Mouse (Mus musculus) forebrain, embryonic 15.5 days (tissue): ENCODE measurements around the gene Fbxw16. TPM values are rescaled to one million over a fixed set of nuclear protein-coding genes. Genes with fewer than 3 reads are reported as not detected.
"Not testable (repeated sequence)": the region's sequence is repeated elsewhere in the genome, so short reads cannot be mapped to it uniquely, and the experiment has no call there.

Experiments used
- ATAC-seq: fragments of 200-750 bp; cut with Nextera tagmentation; replicated peaks from 2 replicates; pipeline ENCODE4 v1.8.0; 2017; ENCODE audit warnings: mild to moderate bottlenecking, moderate TSS enrichment, moderate library complexity
- H3K27ac ChIP-seq: fragments of 300-500 bp; sonication (generic); replicated peaks from 2 replicates; pipeline ENCODE4 v1.5.1; 2015; ENCODE audit warnings: mild to moderate bottlenecking, inconsistent platforms
- H3K27me3 ChIP-seq: fragments of 300-500 bp; sonication (generic); 2 replicates; pipeline ENCODE4 v1.6.1; 2015; ENCODE audit warnings: inconsistent platforms
- H3K36me3 ChIP-seq: fragments of 300-500 bp; sonication (generic); 2 replicates; pipeline ENCODE4 v1.6.1; 2015; ENCODE audit warnings: mild to moderate bottlenecking, inconsistent platforms
- H3K4me1 ChIP-seq: fragments of 300-500 bp; sonication (generic); 2 replicates; pipeline ENCODE4 v1.6.1; 2015; ENCODE audit warnings: inconsistent platforms
- H3K4me2 ChIP-seq: fragments of 300-500 bp; sonication (generic); replicated peaks from 2 replicates; pipeline ENCODE4 v1.6.1; 2015; ENCODE audit warnings: mild to moderate bottlenecking, inconsistent platforms
- H3K4me3 ChIP-seq: fragments of 300-500 bp; sonication (generic); 2 replicates; pipeline ENCODE4 v1.5.1; 2015; ENCODE audit warnings: mild to moderate bottlenecking, inconsistent platforms
- H3K9ac ChIP-seq: fragments of 300-500 bp; sonication (generic); replicated peaks from 2 replicates; pipeline ENCODE4 v1.6.1; 2015; ENCODE audit warnings: mild to moderate bottlenecking, inconsistent platforms
- H3K9me3 ChIP-seq: fragments of 300-500 bp; sonication (generic); 2 replicates; pipeline ENCODE4 v1.6.1; 2016; ENCODE audit warnings: inconsistent platforms
- WGBS: fragments of 180-500 bp; shearing (Covaris S2); methylation state at CpG from one replicate; pipeline ENCODE4 v1.1.7; 2015; ENCODE audit warnings: mixed read lengths; 5-methylcytosine and 5-hydroxymethylcytosine counted together
- polyA plus RNA-seq: library from polyadenylated mRNA; unstranded; fragments of >200 nt; fragmentation: Nextera tagmentation; extraction: Ambion mirVana; gene quantifications from 2 replicates; pipeline ENCODE4 v1.2.1, GENCODE M21; 2015

The Fbxw16 gene
- polyA plus RNA-seq: not detected in 2 replicates

DNA sequence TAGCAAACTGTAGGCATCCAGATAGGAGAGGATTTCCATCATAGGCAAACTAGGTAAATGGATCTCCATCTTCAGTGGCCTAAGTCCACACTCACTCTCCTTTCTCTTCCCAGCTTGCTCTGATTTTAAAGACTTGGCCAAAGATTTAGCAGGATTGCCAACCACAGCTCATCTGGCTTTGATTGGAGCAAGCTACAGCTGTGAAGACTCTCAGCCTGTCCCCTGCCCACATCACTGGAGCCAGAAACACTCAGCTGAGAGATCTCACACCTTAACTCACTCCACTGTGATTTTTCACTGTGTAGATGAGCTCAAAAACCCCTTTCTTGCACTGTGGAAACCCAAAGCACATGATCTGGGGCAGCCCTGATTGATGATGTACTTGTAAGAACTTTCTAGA is at the start of gene Fbxw16:
TSS of gene Fbxw16 (minus strand) at position 101 of the 400 bp plus-strand sequence.
- H3K4me2 ChIP-seq: no peak within 1 kb of the TSS
- no peak within 1 kb of the TSS for H3K27ac ChIP-seq
- H3K4me3 ChIP-seq: no peak within 1 kb of the TSS
- H3K27me3 ChIP-seq: no peaks in the 10 kb centered on the region
- ATAC-seq: no peak
- no peaks in the 10 kb centered on the region for H3K4me1 ChIP-seq
- H3K36me3 ChIP-seq: no peaks in the 10 kb centered on the region
- no peaks in the 10 kb centered on the region for H3K9me3 ChIP-seq
- no peak within 1 kb of the TSS for H3K9ac ChIP-seq

DNA sequence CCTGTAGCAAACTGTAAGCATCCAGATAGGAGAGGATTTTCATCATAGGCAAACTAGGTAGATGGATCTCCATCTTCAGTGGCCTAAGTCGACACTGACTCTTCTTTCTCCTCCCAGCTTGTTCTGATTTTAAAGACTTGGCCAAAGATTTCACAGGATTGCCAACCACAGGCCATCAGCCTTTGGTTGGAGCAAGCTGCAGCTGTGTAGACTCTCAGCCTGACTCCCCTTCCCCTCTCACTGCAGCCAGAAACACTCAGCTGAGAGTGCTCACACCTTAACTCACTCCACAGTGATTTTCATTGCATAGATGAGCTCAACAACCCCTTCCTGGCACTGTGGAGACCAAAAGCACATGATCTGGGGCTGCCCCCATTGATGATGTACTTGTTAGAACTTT is 46.8 kb upstream of the Fbxw16 start, which contains the start of gene Fbxw19:
TSS of gene Fbxw19 (minus strand) at position 101 of the 400 bp plus-strand sequence.
- H3K27me3 ChIP-seq, H3K4me2 ChIP-seq, H3K36me3 ChIP-seq, H3K4me1 ChIP-seq, ATAC-seq, H3K9me3 ChIP-seq, H3K4me3 ChIP-seq, H3K27ac ChIP-seq, H3K9ac ChIP-seq: not testable (repeated sequence)
- 82% methylated on average over 1 of the region's 1 CpGs for WGBS

DNA sequence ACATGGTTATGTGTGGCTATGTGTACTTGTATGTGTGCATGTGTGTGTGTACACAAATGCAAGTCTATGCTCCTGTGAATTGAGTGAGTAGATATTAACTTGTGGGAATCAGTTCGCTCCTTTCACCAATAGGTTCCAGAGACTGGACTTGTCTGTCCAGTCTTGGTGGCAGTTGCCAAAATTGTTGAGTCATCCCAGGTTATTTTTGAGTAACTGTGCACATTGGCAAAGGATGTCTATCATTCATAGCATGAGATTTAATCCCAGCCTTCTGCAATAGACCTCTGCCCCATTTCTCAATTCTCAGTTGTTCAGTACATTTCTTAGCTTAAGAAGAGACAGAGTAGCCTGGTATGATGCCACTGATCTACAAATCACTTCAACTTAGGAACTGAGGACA is 16.0 kb downstream of the Fbxw16 start:
- Histone ChIP-seq H3K9me3 (no peaks in the 10 kb centered on the region), H3K4me1 (no peaks in the 10 kb centered on the region), H3K4me2 (no peak overlapping the region), H3K36me3 (no peaks in the 10 kb centered on the region), H3K9ac (no peak overlapping the region), H3K27me3 (no peaks in the 10 kb centered on the region), H3K27ac (no peak overlapping the region), H3K4me3 (no peak overlapping the region)
- no peak for ATAC-seq
- 94% methylated on average over 1 of the region's 1 CpGs for WGBS

DNA sequence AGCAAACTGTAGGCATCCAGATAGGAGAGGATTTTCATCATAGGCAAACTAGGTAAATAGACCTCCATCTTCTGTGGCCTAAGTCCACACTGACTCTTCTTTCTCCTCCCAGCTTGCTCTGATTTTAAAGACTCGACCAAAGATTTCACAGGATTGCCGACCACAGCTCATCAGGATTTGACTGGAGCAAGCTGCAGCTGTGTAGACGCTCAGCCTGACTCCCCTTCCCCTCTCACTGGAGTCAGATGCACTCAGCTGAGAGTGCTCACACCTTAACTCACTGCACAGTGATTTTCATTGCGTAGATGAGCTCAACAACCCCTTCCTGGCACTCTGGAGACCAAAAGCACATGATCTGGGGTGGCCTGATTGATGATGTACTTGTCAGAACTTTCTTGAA is 44.7 kb downstream of the Fbxw16 start, which contains the start of gene Fbxw22:
TSS of gene Fbxw22 (minus strand) at position 101 of the 400 bp plus-strand sequence.
- not testable (repeated sequence) for H3K4me2 ChIP-seq, H3K9ac ChIP-seq, H3K36me3 ChIP-seq, H3K4me3 ChIP-seq, H3K27me3 ChIP-seq, H3K4me1 ChIP-seq, ATAC-seq, H3K27ac ChIP-seq, H3K9me3 ChIP-seq
- WGBS: 81% methylated on average over 4 of the region's 4 CpGs

Other genes with a start within 250 kb of the Fbxw16 start
- not detected in 2 replicates for gene Fbxw20, start 214.4 kb downstream of the Fbxw16 start, polyA plus RNA-seq
- not detected in 2 replicates for gene Fbxw14, start 161.5 kb downstream of the Fbxw16 start, polyA plus RNA-seq
- not detected in 2 replicates for gene Fbxw28, start 109.5 kb downstream of the Fbxw16 start, polyA plus RNA-seq
- gene Fbxw22, start 44.8 kb downstream of the Fbxw16 start, polyA plus RNA-seq: not detected in 2 replicates
- gene Fbxw19, start 46.7 kb upstream of the Fbxw16 start, polyA plus RNA-seq: not detected in 2 replicates
- gene Fbxw15, start 119.1 kb upstream of the Fbxw16 start, polyA plus RNA-seq: not detected in 2 replicates
- not detected in 2 replicates for gene Fbxw24, start 176.9 kb upstream of the Fbxw16 start, polyA plus RNA-seq
- not detected in 2 replicates for gene Fbxw25, start 215.5 kb upstream of the Fbxw16 start, polyA plus RNA-seq